Mouse (Mus musculus) heart, adult 2 months (tissue): Measurements from ENCODE around the gene Dnajb14.

Experiments
- CTCF ChIP-seq: fragments of 200-600 bp; IDR thresholded peaks from 2 replicates; pipeline ENCODE4 v1.8.1; 2022; ENCODE audit warnings: antibody characterized with exemption, mild to moderate bottlenecking, moderate library complexity
- EP300 ChIP-seq: fragments of 200-500 bp; IDR thresholded peaks from 2 replicates; pipeline ENCODE4 v1.6.1; 2011; ENCODE audit warnings: low read depth, low read length, control low read depth; ENCODE audit not compliant: insufficient read depth
- POLR2A ChIP-seq: fragments of 200-500 bp; IDR thresholded peaks from 2 replicates; pipeline ENCODE4 v1.6.1; 2011; ENCODE audit warnings: mild to moderate bottlenecking, low read depth, low read length, control low read depth; ENCODE audit not compliant: insufficient read depth

- TF ChIP-seq POLR2A (no peak), CTCF (peak; percentile 55), EP300 (no peak)
Measured at GRCm38 (mm10) chr3:137895196-137895595, 27.7 kb downstream of the Dnajb14 start.
